Mouse (Mus musculus): ENCODE measurements around the gene Fam117a. TPM values are rescaled to one million over a fixed set of nuclear protein-coding genes. Genes with fewer than 3 reads are reported as not detected.

Fam117a gene
- polyA plus RNA-seq, 1 experiment from 2014 or later = 15.0 TPM

GRCm38 (mm10) chr11:95319506-95319905, 17.3 kb upstream of the Fam117a start:
- no peaks in the 10 kb centered on the region for H3K27me3 ChIP-seq (ENCODE audit: control insufficient read depth, insufficient read depth, low read length)
- no peak overlapping the region for H3K4me2 ChIP-seq (ENCODE audit: low read depth, low read length)
- no peaks in the 10 kb centered on the region for H3K9me3 ChIP-seq (replicated peaks; ENCODE audit: control insufficient read depth, low read length)
- H3K9ac ChIP-seq (replicated peaks; ENCODE audit: low read length) = no peak overlapping the region
- WGBS = 64% methylated on average over 1 of the region's 1 CpGs
- H3K4me1 ChIP-seq (ENCODE audit: control insufficient read depth, insufficient read depth, low read length) = no peaks in the 10 kb centered on the region
- ATAC-seq (replicated peaks; ENCODE audit: insufficient number of reproducible peaks, low FRiP score, low TSS enrichment, low read depth) = no peak
- H3K36me3 ChIP-seq (replicated peaks; ENCODE audit: control insufficient read depth, insufficient read depth, low read depth, low read length) = no peaks in the 10 kb centered on the region
- H3K4me3 ChIP-seq (ENCODE audit: low read depth, low read length) = no peak overlapping the region
- no peak for DNase-seq (ENCODE audit: low spot score)
- H3K27ac ChIP-seq (replicated peaks; ENCODE audit: low read depth, low read length) = no peak overlapping the region

GRCm38 (mm10) chr11:95320010-95320409, 16.8 kb upstream of the Fam117a start:
- Histone ChIP-seq H3K4me3 (ENCODE audit: low read depth, low read length) (no peak overlapping the region), H3K27ac (replicated peaks; ENCODE audit: low read depth, low read length) (no peak overlapping the region), H3K4me2 (ENCODE audit: low read depth, low read length) (no peak overlapping the region), H3K9ac (replicated peaks; ENCODE audit: low read length) (no peak overlapping the region), H3K9me3 (replicated peaks; ENCODE audit: control insufficient read depth, low read length) (no peaks in the 10 kb centered on the region), H3K4me1 (ENCODE audit: control insufficient read depth, insufficient read depth, low read length) (no peaks in the 10 kb centered on the region), H3K27me3 (ENCODE audit: control insufficient read depth, insufficient read depth, low read length) (no peaks in the 10 kb centered on the region), H3K36me3 (replicated peaks; ENCODE audit: control insufficient read depth, insufficient read depth, low read depth, low read length) (no peaks in the 10 kb centered on the region)
- ATAC-seq (replicated peaks; ENCODE audit: insufficient number of reproducible peaks, low FRiP score, low TSS enrichment, low read depth) (no peak), DNase-seq (ENCODE audit: low spot score) (no peak)
- WGBS = 100% methylated on average over 1 of the region's 1 CpGs

DNA sequence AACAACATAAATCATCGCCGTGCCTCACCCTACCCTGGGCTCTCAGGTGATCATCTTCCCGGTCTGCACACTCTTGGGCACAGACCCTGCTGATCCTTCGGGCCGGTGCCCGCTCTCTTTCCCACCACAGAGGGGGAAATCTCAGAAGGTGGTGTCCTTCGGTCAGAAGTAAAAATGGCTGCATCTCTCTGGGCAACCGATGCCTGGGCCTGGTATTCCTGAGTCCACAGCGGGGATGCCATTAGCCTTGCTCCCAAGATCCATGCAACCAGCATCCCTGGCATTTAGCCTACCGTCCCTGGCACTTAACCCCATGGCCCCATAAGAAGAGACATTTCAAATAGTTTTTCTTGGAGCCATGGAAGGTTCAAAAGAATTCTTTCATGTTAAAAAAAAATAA, 12.6 kb upstream of the Fam117a start:
- Histone ChIP-seq H3K4me2 (ENCODE audit: low read depth, low read length) (no peak overlapping the region), H3K9me3 (replicated peaks; ENCODE audit: control insufficient read depth, low read length) (no peaks in the 10 kb centered on the region), H3K9ac (replicated peaks; ENCODE audit: low read length) (no peak overlapping the region), H3K4me1 (ENCODE audit: control insufficient read depth, insufficient read depth, low read length) (no peaks in the 10 kb centered on the region), H3K27me3 (ENCODE audit: control insufficient read depth, insufficient read depth, low read length) (no peaks in the 10 kb centered on the region), H3K36me3 (replicated peaks; ENCODE audit: control insufficient read depth, insufficient read depth, low read depth, low read length) (no peaks in the 10 kb centered on the region), H3K27ac (replicated peaks; ENCODE audit: low read depth, low read length) (no peak overlapping the region), H3K4me3 (ENCODE audit: low read depth, low read length) (no peak overlapping the region)
- WGBS = 88% methylated on average over 10 of the region's 10 CpGs
- ATAC-seq (replicated peaks; ENCODE audit: insufficient number of reproducible peaks, low FRiP score, low TSS enrichment, low read depth) = no peak
- no peak for DNase-seq (ENCODE audit: low spot score)

- no peaks in the 10 kb centered on the region for H3K9me3 ChIP-seq (replicated peaks; ENCODE audit: control insufficient read depth, low read length)
- ATAC-seq (replicated peaks; ENCODE audit: insufficient number of reproducible peaks, low FRiP score, low TSS enrichment, low read depth) (no peak), DNase-seq (ENCODE audit: low spot score) (no peak)
- no peak overlapping the region for H3K9ac ChIP-seq (replicated peaks; ENCODE audit: low read length)
- H3K4me1 ChIP-seq (ENCODE audit: control insufficient read depth, insufficient read depth, low read length) = no peaks in the 10 kb centered on the region
- H3K4me2 ChIP-seq (ENCODE audit: low read depth, low read length) = no peak overlapping the region
- 90% methylated on average over 4 of the region's 4 CpGs for WGBS
- no peaks in the 10 kb centered on the region for H3K27me3 ChIP-seq (ENCODE audit: control insufficient read depth, insufficient read depth, low read length)
- no peaks in the 10 kb centered on the region for H3K36me3 ChIP-seq (replicated peaks; ENCODE audit: control insufficient read depth, insufficient read depth, low read depth, low read length)
- no peak overlapping the region for H3K27ac ChIP-seq (replicated peaks; ENCODE audit: low read depth, low read length)
- H3K4me3 ChIP-seq (ENCODE audit: low read depth, low read length) = no peak overlapping the region
These were observed 11.0 kb upstream of the Fam117a start for GRCm38 (mm10) chr11:95325832-95326231.

DNA sequence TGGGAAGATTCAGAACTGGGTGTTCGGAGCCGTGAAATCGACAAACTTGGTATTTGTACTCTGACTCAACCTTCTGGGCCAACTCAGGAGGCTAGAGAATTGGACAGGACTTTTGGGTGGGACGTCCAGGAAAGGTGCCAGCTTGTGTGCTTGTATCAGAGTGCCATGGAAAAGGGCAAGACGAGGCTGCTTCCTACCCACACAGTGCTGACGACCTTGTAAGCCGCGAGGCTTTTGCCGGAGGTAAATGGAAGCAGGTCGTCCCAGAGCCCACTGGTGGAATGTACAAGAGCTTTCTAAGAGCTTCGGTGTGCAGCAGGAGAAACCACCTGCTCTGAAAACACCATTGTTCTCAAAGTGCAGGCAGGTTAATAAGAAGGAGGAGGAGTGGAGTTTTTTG, 10.6 kb upstream of the Fam117a start:
- Histone ChIP-seq H3K36me3 (replicated peaks; ENCODE audit: control insufficient read depth, insufficient read depth, low read depth, low read length) (no peaks in the 10 kb centered on the region), H3K9ac (replicated peaks; ENCODE audit: low read length) (no peak overlapping the region), H3K4me3 (ENCODE audit: low read depth, low read length) (no peak overlapping the region), H3K27ac (replicated peaks; ENCODE audit: low read depth, low read length) (no peak overlapping the region), H3K4me1 (ENCODE audit: control insufficient read depth, insufficient read depth, low read length) (no peaks in the 10 kb centered on the region), H3K9me3 (replicated peaks; ENCODE audit: control insufficient read depth, low read length) (no peaks in the 10 kb centered on the region), H3K4me2 (ENCODE audit: low read depth, low read length) (no peak overlapping the region), H3K27me3 (ENCODE audit: control insufficient read depth, insufficient read depth, low read length) (no peaks in the 10 kb centered on the region)
- DNase-seq (ENCODE audit: low spot score) (no peak), ATAC-seq (replicated peaks; ENCODE audit: insufficient number of reproducible peaks, low FRiP score, low TSS enrichment, low read depth) (no peak)
- 80% methylated on average over 11 of the region's 11 CpGs for WGBS

DNA sequence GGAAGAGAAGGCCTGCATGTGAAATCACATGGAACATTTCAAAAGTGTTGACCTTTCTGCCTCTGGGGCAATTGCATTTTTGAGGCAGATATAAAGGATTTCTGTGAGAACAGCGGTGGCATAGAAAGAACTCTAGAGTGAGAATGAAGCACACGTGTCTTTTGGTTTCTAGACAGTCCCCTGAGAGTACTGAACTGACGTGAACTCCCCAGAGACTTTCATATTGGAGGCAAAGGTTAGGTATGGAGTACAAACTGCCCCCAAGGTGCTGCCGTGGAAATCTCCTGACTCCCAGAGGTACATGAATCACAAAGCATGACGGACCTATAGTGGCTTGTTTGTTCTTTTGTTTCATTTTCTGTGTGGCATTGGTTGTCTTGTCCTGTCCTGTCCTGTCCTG, 8.2 kb upstream of the Fam117a start:
- Histone ChIP-seq H3K4me2 (ENCODE audit: low read depth, low read length) (no peak overlapping the region), H3K4me1 (ENCODE audit: control insufficient read depth, insufficient read depth, low read length) (no peaks in the 10 kb centered on the region), H3K27ac (replicated peaks; ENCODE audit: low read depth, low read length) (no peak overlapping the region), H3K9ac (replicated peaks; ENCODE audit: low read length) (no peak overlapping the region), H3K36me3 (replicated peaks; ENCODE audit: control insufficient read depth, insufficient read depth, low read depth, low read length) (no peaks in the 10 kb centered on the region), H3K4me3 (ENCODE audit: low read depth, low read length) (no peak overlapping the region), H3K27me3 (ENCODE audit: control insufficient read depth, insufficient read depth, low read length) (no peaks in the 10 kb centered on the region), H3K9me3 (replicated peaks; ENCODE audit: control insufficient read depth, low read length) (no peaks in the 10 kb centered on the region)
- no peak for DNase-seq (ENCODE audit: low spot score)
- 75% methylated on average over 5 of the region's 5 CpGs for WGBS
- ATAC-seq (replicated peaks; ENCODE audit: insufficient number of reproducible peaks, low FRiP score, low TSS enrichment, low read depth) = no peak

DNA sequence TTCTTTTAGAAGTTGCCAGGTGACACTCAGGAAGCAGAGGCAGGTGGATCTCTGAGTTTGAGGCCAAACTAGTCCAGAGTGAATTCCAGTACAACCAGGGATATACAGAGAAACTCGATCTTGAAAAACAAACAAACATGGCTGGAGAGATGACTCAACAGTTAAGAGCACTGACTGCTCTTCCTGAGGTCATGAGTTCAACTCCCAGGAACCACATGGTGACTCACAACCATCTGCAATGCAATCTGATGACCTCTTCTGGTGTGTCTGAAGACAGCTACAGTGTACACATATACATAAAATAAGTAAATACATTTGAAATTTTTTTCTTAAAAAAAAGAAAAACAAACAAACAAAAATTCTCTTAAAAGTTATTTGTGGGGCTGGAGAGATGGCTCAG, 6.2 kb upstream of the Fam117a start:
- no peak overlapping the region for H3K4me2 ChIP-seq (ENCODE audit: low read depth, low read length)
- no peak overlapping the region for H3K27ac ChIP-seq (replicated peaks; ENCODE audit: low read depth, low read length)
- H3K9me3 ChIP-seq (replicated peaks; ENCODE audit: control insufficient read depth, low read length) = no peaks in the 10 kb centered on the region
- H3K9ac ChIP-seq (replicated peaks; ENCODE audit: low read length) = no peak overlapping the region
- no peak overlapping the region for H3K4me3 ChIP-seq (ENCODE audit: low read depth, low read length)
- DNase-seq (ENCODE audit: low spot score) = no peak
- WGBS = 70% methylated on average over 1 of the region's 1 CpGs
- H3K36me3 ChIP-seq (replicated peaks; ENCODE audit: control insufficient read depth, insufficient read depth, low read depth, low read length) = no peaks in the 10 kb centered on the region
- ATAC-seq (replicated peaks; ENCODE audit: insufficient number of reproducible peaks, low FRiP score, low TSS enrichment, low read depth) = no peak
- H3K27me3 ChIP-seq (ENCODE audit: control insufficient read depth, insufficient read depth, low read length) = no peaks in the 10 kb centered on the region
- H3K4me1 ChIP-seq (ENCODE audit: control insufficient read depth, insufficient read depth, low read length) = no peaks in the 10 kb centered on the region

DNA sequence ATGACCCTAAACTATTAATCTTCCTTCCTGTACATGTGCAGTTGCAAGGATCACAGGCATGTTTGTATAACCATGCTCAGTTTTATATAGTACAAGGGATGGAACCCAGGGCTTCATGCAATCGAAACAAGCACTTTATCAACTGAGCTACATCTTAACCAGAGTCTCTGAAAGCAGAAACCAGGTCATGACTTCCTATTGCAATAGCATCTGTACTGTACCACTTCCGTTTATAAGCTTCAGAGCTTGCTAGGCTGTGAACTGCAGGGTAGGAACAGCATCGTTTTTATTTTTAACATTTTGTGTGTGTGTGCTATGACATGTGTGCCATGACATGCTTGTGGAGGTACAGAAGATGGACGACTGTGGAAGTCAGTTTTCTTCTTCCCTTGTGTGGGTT, 3.6 kb upstream of the Fam117a start:
- WGBS = 59% methylated on average over 4 of the region's 4 CpGs
- ATAC-seq (replicated peaks; ENCODE audit: insufficient number of reproducible peaks, low FRiP score, low TSS enrichment, low read depth) (no peak), DNase-seq (ENCODE audit: low spot score) (no peak)
- no peaks in the 10 kb centered on the region for H3K27me3 ChIP-seq (ENCODE audit: control insufficient read depth, insufficient read depth, low read length)
- H3K27ac ChIP-seq (replicated peaks; ENCODE audit: low read depth, low read length) = no peak overlapping the region
- no peaks in the 10 kb centered on the region; the same call in 1 of the 2 replicates for H3K4me1 ChIP-seq (ENCODE audit: control insufficient read depth, insufficient read depth, low read length)
- H3K36me3 ChIP-seq (replicated peaks; ENCODE audit: control insufficient read depth, insufficient read depth, low read depth, low read length) = no peaks in the 10 kb centered on the region
- H3K9ac ChIP-seq (replicated peaks; ENCODE audit: low read length) = no peak overlapping the region
- H3K4me2 ChIP-seq (ENCODE audit: low read depth, low read length) = no peak overlapping the region
- H3K4me3 ChIP-seq (ENCODE audit: low read depth, low read length) = no peak overlapping the region
- no peaks in the 10 kb centered on the region for H3K9me3 ChIP-seq (replicated peaks; ENCODE audit: control insufficient read depth, low read length)
